15 mouse cellular contexts compared by ENCODE assay signal in the genomic region with DNA sequence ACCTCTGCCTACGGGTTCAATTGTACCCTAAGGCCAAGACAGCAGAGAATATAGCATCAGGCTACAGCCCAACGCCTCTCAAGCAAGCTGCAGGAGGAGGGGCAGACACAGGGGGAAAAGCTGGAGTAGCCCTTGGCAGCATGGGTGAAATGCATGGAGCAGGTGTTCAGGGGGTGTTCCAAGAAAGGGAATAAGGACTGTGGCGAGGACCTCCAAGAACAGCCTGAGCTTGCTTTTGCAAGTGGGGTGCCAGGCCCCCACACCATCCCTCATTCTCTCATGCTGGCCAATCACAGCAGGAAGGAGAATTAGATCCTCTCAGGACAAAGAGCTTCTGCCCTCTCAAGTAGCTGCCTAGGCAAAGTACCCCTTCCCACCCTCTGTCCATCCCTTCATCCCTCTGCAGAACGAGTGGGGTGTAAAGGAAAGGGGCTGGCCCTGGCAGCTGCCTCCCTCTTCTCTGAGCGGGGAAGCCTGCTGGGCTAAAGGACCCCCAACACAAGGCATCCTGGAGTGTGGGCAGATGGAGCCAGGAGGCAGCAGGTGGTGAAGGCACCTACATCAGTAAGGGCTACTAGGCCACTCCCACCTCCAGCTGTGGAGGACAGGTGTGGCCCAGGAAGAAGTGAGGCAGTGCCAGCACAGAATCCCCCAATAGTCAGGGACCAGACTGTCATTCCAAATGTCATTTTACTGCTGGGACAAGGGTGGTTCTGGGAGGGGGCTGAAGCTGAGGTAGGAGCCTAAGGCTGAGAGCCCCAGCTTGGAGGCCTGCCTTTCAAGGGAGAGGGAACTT. TPM values are rescaled to one million over a fixed set of nuclear protein-coding genes. Genes with fewer than 3 reads are reported as not detected.
DNase-seq lines count a peak whose midpoint lies in the region; ATAC-seq lines count a peak whose summit lies in the region.
"Had no signal": no experiment of that assay in that cellular context is flagged by ENCODE, and none has a peak within 500 bp of the region (broad histone marks: within the 10 kb centered on the region; RNA-seq: fewer than 3 reads in every experiment).

No protein-coding gene starts in this region.

- DNase-seq in cerebellum, adult 9-11 months = peak; percentile 60
- no peak for DNase-seq in cerebellum, adult 11 months
- no peak for DNase-seq in hindbrain, embryonic 10.5 days (ENCODE audit: low spot score)
- no peak for DNase-seq in hindbrain, embryonic 11.5 days (ENCODE audit: low spot score)
- DNase-seq in embryonic facial prominence, embryonic 10.5 days (ENCODE audit: low spot score) = no peak
- no peak for DNase-seq in left cerebral cortex, adult 8-10 months (ENCODE audit: low spot score in 2 of 2)
- no peak for DNase-seq in ovary, postnatal 14 days (ENCODE audit: low spot score)
- DNase-seq: embryo, embryonic 11 days; heart, adult 18-20 months; lung, embryonic 14.5 days; right cerebral cortex, postnatal 14 days had no signal

- ATAC-seq in hindbrain, embryonic 11.5 days (ENCODE audit: low FRiP score) = no peak
- ATAC-seq in hindbrain, embryonic 16.5 days = no peak

- H3K27ac ChIP-seq in hindbrain, embryonic 10.5 days = peak overlapping the region; percentile 71; the same call in 1 of the 2 replicates
- H3K27ac ChIP-seq in hindbrain, embryonic 11.5 days (ENCODE audit: low read depth, low read length) = no peak overlapping the region
- 0 out of 2 replicates have a peak overlapping the region, but pooled peaks have one; percentile 37 for H3K27ac ChIP-seq in embryonic facial prominence, embryonic 10.5 days (replicated peaks)
- H3K27ac ChIP-seq in hindbrain, embryonic 16.5 days (ENCODE audit: low read depth, low read length) = peak overlapping the region; percentile 25
- H3K27ac ChIP-seq: kidney, embryonic 15.5 days; macrophage had no signal

- H3K36me3 ChIP-seq in hindbrain, embryonic 10.5 days = peaks cover 51% of the 10 kb centered on the region
- no peaks in the 10 kb centered on the region for H3K36me3 ChIP-seq in hindbrain, embryonic 11.5 days (ENCODE audit: control insufficient read depth, insufficient read depth, low read length)
- H3K36me3 ChIP-seq in embryonic facial prominence, embryonic 10.5 days (replicated peaks) = peaks cover 62% of the 10 kb centered on the region
- peaks cover 12% of the 10 kb centered on the region; the same call in 1 of the 2 replicates for H3K36me3 ChIP-seq in hindbrain, embryonic 16.5 days (ENCODE audit: control insufficient read depth, insufficient read depth, low read length)

- H3K9ac ChIP-seq in hindbrain, embryonic 11.5 days (ENCODE audit: low read depth, low read length) = no peak overlapping the region
- no peak overlapping the region for H3K9ac ChIP-seq in hindbrain, embryonic 16.5 days (ENCODE audit: low read depth, low read length)
- H3K9ac ChIP-seq: kidney, embryonic 15.5 days; lung, embryonic 14.5 days had no signal

- H3K4me3 ChIP-seq in hindbrain, embryonic 10.5 days = no peak overlapping the region
- no peak overlapping the region for H3K4me3 ChIP-seq in hindbrain, embryonic 11.5 days (ENCODE audit: low read depth, low read length)
- no peak overlapping the region for H3K4me3 ChIP-seq in embryonic facial prominence, embryonic 10.5 days
- no peak overlapping the region for H3K4me3 ChIP-seq in hindbrain, embryonic 16.5 days (ENCODE audit: low read length)
- H3K4me3 ChIP-seq: kidney, embryonic 15.5 days had no signal

- H3K27me3 ChIP-seq in hindbrain, embryonic 10.5 days (ENCODE audit: insufficient read depth, poor library complexity, severe bottlenecking) = no peaks in the 10 kb centered on the region
- H3K27me3 ChIP-seq in hindbrain, embryonic 11.5 days (ENCODE audit: control insufficient read depth, insufficient read depth, low read length) = no peaks in the 10 kb centered on the region
- H3K27me3 ChIP-seq in embryonic facial prominence, embryonic 10.5 days (replicated peaks; ENCODE audit: low read depth, poor library complexity, severe bottlenecking) = no peaks in the 10 kb centered on the region
- no peaks in the 10 kb centered on the region for H3K27me3 ChIP-seq in hindbrain, embryonic 16.5 days (replicated peaks; ENCODE audit: control insufficient read depth, insufficient read depth, low read length)
- H3K27me3 ChIP-seq: CH12.LX; kidney, embryonic 15.5 days had no signal

- peaks cover 51% of the 10 kb centered on the region for H3K4me1 ChIP-seq in hindbrain, embryonic 10.5 days (replicated peaks)
- peaks cover 4% of the 10 kb centered on the region; the same call in 1 of the 2 replicates for H3K4me1 ChIP-seq in hindbrain, embryonic 11.5 days (replicated peaks; ENCODE audit: control insufficient read depth, insufficient read depth, low read length)
- peaks cover 52% of the 10 kb centered on the region for H3K4me1 ChIP-seq in embryonic facial prominence, embryonic 10.5 days
- H3K4me1 ChIP-seq in hindbrain, embryonic 16.5 days (ENCODE audit: control insufficient read depth, insufficient read depth, low read depth, low read length) = peaks cover 13% of the 10 kb centered on the region

- no peak overlapping the region for H3K4me2 ChIP-seq in hindbrain, embryonic 11.5 days (replicated peaks; ENCODE audit: low read depth, low read length)
- H3K4me2 ChIP-seq in hindbrain, embryonic 16.5 days (ENCODE audit: low read length) = no peak overlapping the region
- H3K4me2 ChIP-seq: kidney, embryonic 15.5 days; lung, embryonic 14.5 days had no signal

- no peaks in the 10 kb centered on the region for H3K9me3 ChIP-seq in hindbrain, embryonic 10.5 days
- H3K9me3 ChIP-seq in hindbrain, embryonic 11.5 days (ENCODE audit: control insufficient read depth, low read length) = no peaks in the 10 kb centered on the region
- no peaks in the 10 kb centered on the region for H3K9me3 ChIP-seq in embryonic facial prominence, embryonic 10.5 days
- no peaks in the 10 kb centered on the region for H3K9me3 ChIP-seq in hindbrain, embryonic 16.5 days (ENCODE audit: control insufficient read depth, low read length)
- H3K9me3 ChIP-seq: kidney, embryonic 15.5 days had no signal

- WGBS in hindbrain, embryonic 10.5 days = 49% methylated on average over 5 of the region's 5 CpGs
- WGBS in hindbrain, embryonic 11.5 days = 46% methylated on average over 5 of the region's 5 CpGs
- 48% methylated on average over 5 of the region's 5 CpGs for WGBS in embryonic facial prominence, embryonic 10.5 days
- WGBS in hindbrain, embryonic 16.5 days = 32% methylated on average over 5 of the region's 5 CpGs

RNA-seq across cellular contexts. Expression of a gene that starts 3.8 kb away (rescaled TPM):
- polyA plus RNA-seq in hindbrain, embryonic 10.5 days (2016; fragmentation: Nextera tagmentation; extraction: Ambion mirVana) = 133 and 155 TPM in 2 replicates
- polyA plus RNA-seq in hindbrain, embryonic 11.5 days (2014; fragmentation: Nextera tagmentation; extraction: Ambion mirVana) = 97.4 and 104 TPM in 2 replicates
- 146 and 152 TPM in 2 replicates for polyA plus RNA-seq in embryonic facial prominence, embryonic 10.5 days (2016; fragmentation: Nextera tagmentation; extraction: Ambion mirVana)
- 85.2 and 106 TPM in 2 replicates for polyA plus RNA-seq in hindbrain, embryonic 16.5 days (2015; fragmentation: Nextera tagmentation; extraction: Ambion mirVana)
- 10 to 100 TPM; 42.6 to 60.9 (median 54.8) TPM for total RNA-seq in left cerebral cortex, adult 8-10 months (2022)

RNA-seq across cellular contexts. Expression of a gene that starts 12.0 kb away (rescaled TPM):
- polyA plus RNA-seq in hindbrain, embryonic 10.5 days (2016; fragmentation: Nextera tagmentation; extraction: Ambion mirVana) = 29.7 and 40.1 TPM in 2 replicates
- polyA plus RNA-seq in hindbrain, embryonic 11.5 days (2014; fragmentation: Nextera tagmentation; extraction: Ambion mirVana) = 28.3 and 31.2 TPM in 2 replicates
- 26.1 and 29.1 TPM in 2 replicates for polyA plus RNA-seq in embryonic facial prominence, embryonic 10.5 days (2016; fragmentation: Nextera tagmentation; extraction: Ambion mirVana)
- polyA plus RNA-seq in hindbrain, embryonic 16.5 days (2015; fragmentation: Nextera tagmentation; extraction: Ambion mirVana) = 86.6 and 93.2 TPM in 2 replicates
- 10 to 100 TPM; 46.2 to 59.3 (median 50.7) TPM for total RNA-seq in left cerebral cortex, adult 8-10 months (2022)

RNA-seq across cellular contexts. Expression of a gene that starts 27.0 kb away (rescaled TPM):
- 27.2 and 45.7 TPM in 2 replicates for polyA plus RNA-seq in hindbrain, embryonic 10.5 days (2016; fragmentation: Nextera tagmentation; extraction: Ambion mirVana)
- 42.1 and 46.0 TPM in 2 replicates for polyA plus RNA-seq in hindbrain, embryonic 11.5 days (2014; fragmentation: Nextera tagmentation; extraction: Ambion mirVana)
- polyA plus RNA-seq in embryonic facial prominence, embryonic 10.5 days (2016; fragmentation: Nextera tagmentation; extraction: Ambion mirVana) = 23.8 and 26.8 TPM in 2 replicates
- 59.4 and 71.5 TPM in 2 replicates for polyA plus RNA-seq in hindbrain, embryonic 16.5 days (2015; fragmentation: Nextera tagmentation; extraction: Ambion mirVana)
- 100 to 1,000 TPM; 150 to 165 (median 161) TPM for total RNA-seq in left cerebral cortex, adult 8-10 months (2022)

RNA-seq across cellular contexts. Expression of a gene that starts 34.9 kb away (rescaled TPM):
- 34.9 and 46.6 TPM in 2 replicates for polyA plus RNA-seq in hindbrain, embryonic 10.5 days (2016; fragmentation: Nextera tagmentation; extraction: Ambion mirVana)
- 38.5 and 40.4 TPM in 2 replicates for polyA plus RNA-seq in hindbrain, embryonic 11.5 days (2014; fragmentation: Nextera tagmentation; extraction: Ambion mirVana)
- 16.1 and 20.6 TPM in 2 replicates for polyA plus RNA-seq in embryonic facial prominence, embryonic 10.5 days (2016; fragmentation: Nextera tagmentation; extraction: Ambion mirVana)
- polyA plus RNA-seq in hindbrain, embryonic 16.5 days (2015; fragmentation: Nextera tagmentation; extraction: Ambion mirVana) = 23.7 and 28.3 TPM in 2 replicates
- total RNA-seq in left cerebral cortex, adult 8-10 months (2022) = 10 to 100 TPM; 35.8 to 40.9 (median 39.4) TPM

RNA-seq across cellular contexts. Expression of a gene that starts 43.8 kb away (rescaled TPM):
- polyA plus RNA-seq in hindbrain, embryonic 10.5 days (2016; fragmentation: Nextera tagmentation; extraction: Ambion mirVana) = 23.7 and 28.5 TPM in 2 replicates
- 16.5 and 17.8 TPM in 2 replicates for polyA plus RNA-seq in hindbrain, embryonic 11.5 days (2014; fragmentation: Nextera tagmentation; extraction: Ambion mirVana)
- 16.6 and 19.6 TPM in 2 replicates for polyA plus RNA-seq in embryonic facial prominence, embryonic 10.5 days (2016; fragmentation: Nextera tagmentation; extraction: Ambion mirVana)
- 4.1 and 4.4 TPM in 2 replicates for polyA plus RNA-seq in hindbrain, embryonic 16.5 days (2015; fragmentation: Nextera tagmentation; extraction: Ambion mirVana)
- 10 to 100 TPM in 2 of 4 experiments, 1 to 10 TPM in 2; 9.5 to 10.6 (median 10.1) TPM for total RNA-seq in left cerebral cortex, adult 8-10 months (2022)
